Mouse (Mus musculus) midbrain, embryonic 10.5 days (tissue): ENCODE data around the gene Fgf23. TPM values are rescaled to one million over a fixed set of nuclear protein-coding genes. Genes with fewer than 3 reads are reported as not detected.

ENCODE experiments used
- DNase-seq: peaks from one replicate; pipeline ENCODE4 v3.0.0-alpha.2; 2017; ENCODE audit warnings: low spot score
- H3K27ac ChIP-seq: fragments of 300-500 bp; sonication (generic); replicated peaks from 2 replicates; pipeline ENCODE4 v1.5.1; 2016; ENCODE audit warnings: mild to moderate bottlenecking
- H3K27me3 ChIP-seq: fragments of 300-500 bp; sonication (generic); 2 replicates; pipeline ENCODE4 v1.6.1; 2016; ENCODE audit warnings: low read depth, mild to moderate bottlenecking; ENCODE audit not compliant: poor library complexity, severe bottlenecking
- H3K36me3 ChIP-seq: fragments of 300-500 bp; sonication (generic); 2 replicates; pipeline ENCODE4 v1.6.1; 2016; ENCODE audit warnings: mild to moderate bottlenecking, moderate library complexity
- H3K4me1 ChIP-seq: fragments of 300-500 bp; sonication (generic); 2 replicates; pipeline ENCODE4 v1.6.1; 2016
- H3K4me3 ChIP-seq: fragments of 300-500 bp; sonication (generic); 2 replicates; pipeline ENCODE4 v1.5.1; 2016; ENCODE audit warnings: mild to moderate bottlenecking, moderate library complexity
- H3K9me3 ChIP-seq: fragments of 300-500 bp; sonication (generic); replicated peaks from 2 replicates; pipeline ENCODE4 v1.6.1; 2016; ENCODE audit warnings: mild to moderate bottlenecking
- WGBS: fragments of 180-500 bp; shearing (Covaris S2); methylation state at CpG from one replicate; pipeline ENCODE4 v1.1.7; 2016; 5-methylcytosine and 5-hydroxymethylcytosine counted together
- polyA plus RNA-seq: library from polyadenylated mRNA; unstranded; fragments of >200 nt; fragmentation: Nextera tagmentation; extraction: Ambion mirVana; gene quantifications from 2 replicates; pipeline ENCODE4 v1.2.1, GENCODE M21; 2016

Fgf23 gene
- 0.14 TPM in 1 of 2 replicates, not detected in the other for polyA plus RNA-seq

DNA sequence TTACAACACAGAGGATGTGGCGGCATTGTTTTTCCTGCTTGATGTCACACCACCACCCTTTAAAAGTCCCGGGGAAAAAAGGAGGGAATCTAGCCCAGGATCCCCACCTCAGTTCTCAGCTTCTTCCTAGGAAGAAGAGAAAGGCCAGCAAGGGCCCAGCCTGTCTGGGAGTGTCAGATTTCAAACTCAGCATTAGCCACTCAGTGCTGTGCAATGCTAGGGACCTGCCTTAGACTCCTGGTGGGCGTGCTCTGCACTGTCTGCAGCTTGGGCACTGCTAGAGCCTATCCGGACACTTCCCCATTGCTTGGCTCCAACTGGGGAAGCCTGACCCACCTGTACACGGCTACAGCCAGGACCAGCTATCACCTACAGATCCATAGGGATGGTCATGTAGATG, at the start of gene Fgf23:
Fgf23 (plus strand) TSS at position 86 of the 400 bp plus-strand sequence.
- H3K36me3 ChIP-seq = no peaks in the 10 kb centered on the region
- 14% methylated on average over 5 of the region's 5 CpGs for WGBS
- DNase-seq = peak; percentile 51
- no peak within 1 kb of the TSS for H3K27ac ChIP-seq
- no peak within 1 kb of the TSS for H3K4me3 ChIP-seq
- H3K9me3 ChIP-seq = no peaks in the 10 kb centered on the region
- peaks cover 3% of the 10 kb centered on the region for H3K27me3 ChIP-seq
- peaks cover 10% of the 10 kb centered on the region for H3K4me1 ChIP-seq

DNA sequence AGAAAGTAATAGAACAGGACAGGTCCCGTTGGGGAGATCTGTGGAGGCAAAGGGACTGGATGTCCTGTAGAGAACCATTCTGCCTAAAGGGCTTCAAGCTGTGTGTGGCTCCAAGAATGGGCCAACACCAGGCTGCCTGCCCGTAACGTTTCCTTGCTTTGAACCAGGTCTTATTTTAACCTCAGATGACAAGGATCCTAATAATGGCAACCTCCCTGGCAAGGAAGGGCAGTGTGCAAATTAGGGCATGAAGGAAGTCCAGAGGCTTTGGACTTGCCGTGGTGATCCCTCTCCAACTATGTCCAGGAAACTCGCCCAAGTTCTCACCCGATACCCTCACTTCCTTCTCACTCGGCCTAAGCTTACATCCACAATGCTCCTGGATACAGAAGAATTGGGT, 47.9 kb upstream of the Fgf23 start:
- 72% methylated on average over 7 of the region's 7 CpGs for WGBS
- Histone ChIP-seq H3K4me1 (peaks cover 12% of the 10 kb centered on the region), H3K4me3 (no peak overlapping the region), H3K27ac (no peak overlapping the region), H3K36me3 (no peaks in the 10 kb centered on the region), H3K9me3 (no peaks in the 10 kb centered on the region), H3K27me3 (peaks cover 30% of the 10 kb centered on the region)
- no peak for DNase-seq

DNA sequence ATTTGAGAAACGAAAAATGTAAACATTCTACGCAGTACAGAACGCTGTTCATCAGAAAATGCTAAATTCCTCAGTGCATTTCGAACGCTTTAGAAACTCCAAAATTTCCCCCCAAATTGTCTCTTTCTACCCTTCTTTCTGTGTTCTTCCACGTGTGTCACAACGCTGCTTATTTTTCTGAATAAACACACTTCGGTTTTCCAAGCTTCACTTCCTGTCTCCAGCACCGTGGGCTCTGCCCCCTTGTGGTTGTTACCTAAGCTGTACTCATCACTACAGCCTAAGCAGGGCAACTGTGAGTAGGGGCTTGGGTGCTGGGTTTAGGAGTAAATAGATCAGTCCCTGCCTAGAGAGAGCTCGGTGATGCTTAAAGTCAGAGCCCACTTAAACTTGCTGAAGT, 37.9 kb upstream of the Fgf23 start:
- Histone ChIP-seq H3K9me3 (no peaks in the 10 kb centered on the region), H3K27ac (no peak overlapping the region), H3K4me1 (peaks cover 11% of the 10 kb centered on the region), H3K36me3 (no peaks in the 10 kb centered on the region), H3K27me3 (no peaks in the 10 kb centered on the region), H3K4me3 (peak overlapping the region; percentile 21; the same call in 1 of the 2 replicates)
- peak; percentile 43 for DNase-seq
- 41% methylated on average over 10 of the region's 10 CpGs for WGBS

DNA sequence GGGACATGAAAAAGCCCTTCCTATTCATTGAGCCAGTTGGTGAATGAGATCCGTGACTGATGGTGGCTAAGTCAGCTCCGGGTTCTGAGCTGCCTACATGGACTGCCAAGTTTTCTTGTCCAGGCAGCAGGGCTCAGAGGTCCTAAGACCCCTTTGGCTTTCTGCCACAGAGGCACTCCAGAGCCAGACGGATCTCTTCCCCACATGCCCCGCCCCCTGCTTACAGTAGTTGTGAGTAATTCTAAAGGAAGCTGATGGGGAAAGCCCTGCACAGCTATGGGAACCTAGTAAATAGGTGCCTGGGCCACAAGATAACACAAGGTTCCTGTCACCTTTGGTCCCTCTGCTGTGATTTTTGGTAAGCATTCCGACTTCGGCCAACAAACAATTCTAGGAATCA, 27.8 kb upstream of the Fgf23 start:
- no peaks in the 10 kb centered on the region for H3K9me3 ChIP-seq
- H3K36me3 ChIP-seq = no peaks in the 10 kb centered on the region
- 71% methylated on average over 6 of the region's 6 CpGs for WGBS
- no peak overlapping the region for H3K4me3 ChIP-seq
- H3K27ac ChIP-seq = no peak overlapping the region
- H3K4me1 ChIP-seq = peaks cover 6% of the 10 kb centered on the region; the same call in 1 of the 2 replicates
- no peaks in the 10 kb centered on the region for H3K27me3 ChIP-seq
- no peak for DNase-seq

DNA sequence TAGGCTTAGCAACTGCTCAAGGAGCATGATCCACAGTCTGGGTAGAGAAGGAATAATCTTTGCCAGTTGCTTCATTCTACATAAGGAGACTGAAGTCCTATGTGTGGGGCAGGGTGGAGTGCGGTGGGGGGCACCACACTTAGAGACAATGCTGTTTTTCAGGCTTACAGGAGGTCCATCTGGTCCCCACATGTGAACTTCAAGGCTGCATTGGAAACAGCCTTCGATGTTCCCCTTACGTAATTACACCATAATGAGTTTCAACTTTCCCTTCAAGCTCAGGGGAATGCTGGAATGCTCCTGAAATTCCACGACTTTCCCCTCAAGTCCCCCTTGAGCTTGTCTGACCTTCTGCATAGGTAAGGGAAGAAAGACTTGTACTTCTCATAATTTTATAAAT, 21.9 kb upstream of the Fgf23 start:
- H3K27ac ChIP-seq = no peak overlapping the region
- H3K36me3 ChIP-seq = no peaks in the 10 kb centered on the region
- no peaks in the 10 kb centered on the region for H3K27me3 ChIP-seq
- no peak overlapping the region for H3K4me3 ChIP-seq
- no peaks in the 10 kb centered on the region for H3K9me3 ChIP-seq
- DNase-seq = no peak
- peaks cover 6% of the 10 kb centered on the region; the same call in 1 of the 2 replicates for H3K4me1 ChIP-seq
- 61% methylated on average over 4 of the region's 4 CpGs for WGBS

DNA sequence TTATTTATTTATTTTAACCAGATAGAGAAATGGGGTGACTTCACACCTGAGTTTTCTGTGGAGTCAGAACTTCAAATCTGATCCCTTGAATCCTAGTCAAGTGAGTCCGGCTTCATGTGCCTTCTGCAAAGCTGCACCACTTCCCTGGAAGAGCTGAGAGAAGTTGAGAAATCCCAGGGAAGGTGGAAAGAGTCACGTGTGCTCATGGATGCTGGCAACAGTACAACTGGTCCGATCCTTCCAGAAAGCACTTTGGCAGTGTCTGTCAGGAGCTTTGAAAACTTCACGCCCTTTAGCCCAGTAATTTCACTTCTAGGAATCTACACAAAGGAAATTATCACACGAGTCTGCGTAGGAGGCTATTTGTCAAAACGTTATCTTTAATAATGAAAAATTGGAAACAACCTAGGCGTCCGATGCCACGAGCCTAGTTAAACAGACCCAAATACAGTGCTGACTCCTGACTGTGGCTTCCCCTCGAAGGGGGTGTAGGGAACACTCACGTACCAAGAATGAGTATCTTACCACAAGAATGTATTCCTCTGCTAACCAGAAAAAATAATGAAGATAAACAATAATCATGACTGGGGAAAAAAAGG, 15.6 kb upstream of the Fgf23 start:
- 89% methylated on average over 12 of the region's 12 CpGs for WGBS
- Histone ChIP-seq H3K9me3 (no peaks in the 10 kb centered on the region), H3K4me3 (no peak overlapping the region)

DNA sequence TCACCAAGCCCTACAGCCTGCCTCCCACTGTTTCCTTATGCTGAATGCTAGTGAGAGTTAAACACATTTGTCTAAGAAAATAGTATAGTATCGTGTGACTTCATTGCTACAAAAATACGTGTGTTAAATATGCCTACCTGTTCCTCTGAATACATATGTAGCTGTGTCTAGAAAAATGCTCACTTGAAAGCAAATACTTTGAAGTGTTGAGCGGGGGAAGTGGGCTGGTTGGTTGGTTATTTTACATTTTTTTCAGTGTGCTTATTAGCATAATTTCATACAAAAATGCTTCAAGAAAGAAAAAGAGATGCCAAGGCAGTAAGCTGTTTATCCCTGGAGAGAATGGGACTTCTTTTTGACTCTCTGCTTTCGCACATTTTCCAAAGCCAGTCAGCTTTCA, 12.7 kb upstream of the Fgf23 start:
- Histone ChIP-seq H3K4me3 (no peak overlapping the region), H3K27ac (no peak overlapping the region), H3K9me3 (no peaks in the 10 kb centered on the region), H3K36me3 (no peaks in the 10 kb centered on the region), H3K4me1 (peaks cover 6% of the 10 kb centered on the region), H3K27me3 (peaks cover 13% of the 10 kb centered on the region)
- DNase-seq = no peak
- WGBS = 83% methylated on average over 4 of the region's 4 CpGs

More for the DNA sequence above, 15.6 kb upstream of the Fgf23 start:
- Histone ChIP-seq H3K27me3 (no peaks in the 10 kb centered on the region), H3K27ac (no peak overlapping the region), H3K36me3 (no peaks in the 10 kb centered on the region), H3K4me1 (no peaks in the 10 kb centered on the region)
- no peak for DNase-seq

DNA sequence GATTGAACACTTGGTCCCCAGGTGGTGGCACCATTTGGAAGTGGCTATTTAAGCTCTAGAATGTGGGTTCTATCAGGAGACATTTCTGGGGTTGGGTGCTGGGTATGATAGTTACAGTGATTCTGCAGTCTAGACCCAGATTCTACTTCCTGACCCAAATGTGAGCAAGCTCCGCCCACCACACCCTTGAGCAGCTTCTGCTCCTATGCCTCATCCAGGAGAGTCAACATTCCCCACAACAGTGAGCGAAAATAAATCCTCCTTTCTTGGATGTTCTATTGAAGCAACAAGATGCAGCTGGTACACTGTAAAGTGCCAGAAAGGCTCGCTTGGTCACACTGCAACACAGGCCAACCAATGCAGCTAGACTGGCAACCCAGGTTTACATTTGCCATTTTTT, 8.8 kb upstream of the Fgf23 start:
- no peak overlapping the region for H3K4me3 ChIP-seq
- no peak for DNase-seq
- 77% methylated on average over 3 of the region's 3 CpGs for WGBS
- peaks cover 23% of the 10 kb centered on the region for H3K27me3 ChIP-seq
- H3K27ac ChIP-seq = no peak overlapping the region
- H3K4me1 ChIP-seq = peaks cover 9% of the 10 kb centered on the region
- no peaks in the 10 kb centered on the region for H3K36me3 ChIP-seq
- no peaks in the 10 kb centered on the region for H3K9me3 ChIP-seq

DNA sequence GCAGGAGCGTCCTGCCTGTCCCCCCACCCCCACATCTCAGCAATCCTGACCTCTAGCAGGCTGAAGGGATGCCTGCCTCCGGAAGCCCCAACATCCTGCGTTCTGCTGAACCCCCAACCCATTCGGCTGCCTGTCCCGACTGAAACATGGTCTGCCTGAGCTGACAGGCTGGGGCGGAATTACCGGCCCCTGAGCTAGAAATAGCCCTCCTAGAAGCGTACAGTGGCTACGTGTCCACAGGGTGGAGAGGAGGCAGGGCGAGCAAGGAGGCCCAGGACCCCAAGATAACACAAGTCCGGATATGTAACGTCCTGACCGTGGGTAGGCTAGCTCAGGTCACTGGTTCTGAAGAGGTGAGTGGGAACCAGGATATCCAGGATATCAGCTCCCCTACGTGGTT, 7.9 kb upstream of the Fgf23 start:
- Histone ChIP-seq H3K4me3 (peak overlapping the region; percentile 35), H3K27ac (peak overlapping the region; percentile 39; the same call in 1 of the 2 replicates), H3K27me3 (peaks cover 23% of the 10 kb centered on the region), H3K4me1 (peaks cover 9% of the 10 kb centered on the region), H3K36me3 (no peaks in the 10 kb centered on the region), H3K9me3 (no peaks in the 10 kb centered on the region)
- DNase-seq = peak; percentile 27
- 9% methylated on average over 14 of the region's 14 CpGs for WGBS

DNA sequence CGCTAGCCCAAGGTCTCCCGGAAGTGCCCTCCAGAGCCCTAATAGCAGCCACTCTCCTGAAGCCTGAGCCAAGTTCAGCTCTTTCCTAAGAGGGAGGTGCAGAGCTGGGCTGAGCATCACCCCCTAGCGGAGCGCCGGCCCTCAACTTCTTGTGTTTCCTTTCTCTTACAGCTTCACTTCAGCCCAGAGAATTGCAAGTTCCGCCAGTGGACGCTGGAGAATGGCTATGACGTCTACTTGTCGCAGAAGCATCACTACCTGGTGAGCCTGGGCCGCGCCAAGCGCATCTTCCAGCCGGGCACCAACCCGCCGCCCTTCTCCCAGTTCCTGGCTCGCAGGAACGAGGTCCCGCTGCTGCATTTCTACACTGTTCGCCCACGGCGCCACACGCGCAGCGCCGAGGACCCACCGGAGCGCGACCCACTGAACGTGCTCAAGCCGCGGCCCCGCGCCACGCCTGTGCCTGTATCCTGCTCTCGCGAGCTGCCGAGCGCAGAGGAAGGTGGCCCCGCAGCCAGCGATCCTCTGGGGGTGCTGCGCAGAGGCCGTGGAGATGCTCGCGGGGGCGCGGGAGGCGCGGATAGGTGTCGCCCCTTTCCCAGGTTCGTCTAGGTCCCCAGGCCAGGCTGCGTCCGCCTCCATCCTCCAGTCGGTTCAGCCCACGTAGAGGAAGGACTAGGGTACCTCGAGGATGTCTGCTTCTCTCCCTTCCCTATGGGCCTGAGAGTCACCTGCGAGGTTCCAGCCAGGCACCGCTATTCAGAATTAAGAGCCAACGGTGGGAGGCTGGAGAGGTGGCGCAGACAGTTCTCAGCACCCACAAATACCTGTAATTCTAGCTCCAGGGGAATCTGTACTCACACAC, 7.4 kb downstream of the Fgf23 start:
- peak overlapping the region; percentile 79 for H3K27ac ChIP-seq

DNA sequence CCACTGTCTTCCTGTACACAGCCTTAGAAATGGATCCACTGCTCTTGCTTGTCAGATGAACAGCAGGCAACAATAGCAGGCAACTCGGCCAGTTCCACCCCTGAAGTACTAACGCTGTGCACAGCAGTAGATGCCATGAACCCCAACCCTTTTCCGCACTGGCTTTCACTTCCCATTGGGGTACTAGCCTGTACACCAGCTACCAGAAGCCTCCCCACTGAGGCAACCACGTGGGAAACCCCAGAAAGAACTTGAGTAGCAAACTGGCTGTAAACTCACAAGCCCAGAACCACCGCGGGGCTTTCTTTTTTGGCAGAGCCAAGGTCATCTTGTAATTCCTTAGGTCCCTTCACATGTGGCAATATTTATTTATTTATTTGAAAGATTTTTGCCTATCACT, 9.1 kb downstream of the Fgf23 start:
- Histone ChIP-seq H3K9me3 (no peaks in the 10 kb centered on the region), H3K27ac (no peak overlapping the region), H3K4me3 (no peak overlapping the region), H3K36me3 (0 out of 2 replicates have a peak, but pooled peaks cover 2% of the 10 kb centered on the region), H3K27me3 (peaks cover 55% of the 10 kb centered on the region), H3K4me1 (peaks cover 17% of the 10 kb centered on the region)
- no peak for DNase-seq
- WGBS = 71% methylated on average over 6 of the region's 6 CpGs

More for the DNA sequence above, 7.4 kb downstream of the Fgf23 start:
- peak; percentile 81 for DNase-seq
- no peaks in the 10 kb centered on the region for H3K36me3 ChIP-seq
- H3K4me1 ChIP-seq = peaks cover 17% of the 10 kb centered on the region
- H3K4me3 ChIP-seq = peak overlapping the region; percentile 71
- 2% methylated on average over 59 of the region's 59 CpGs for WGBS
- H3K27me3 ChIP-seq = peaks cover 55% of the 10 kb centered on the region
- no peaks in the 10 kb centered on the region for H3K9me3 ChIP-seq

DNA sequence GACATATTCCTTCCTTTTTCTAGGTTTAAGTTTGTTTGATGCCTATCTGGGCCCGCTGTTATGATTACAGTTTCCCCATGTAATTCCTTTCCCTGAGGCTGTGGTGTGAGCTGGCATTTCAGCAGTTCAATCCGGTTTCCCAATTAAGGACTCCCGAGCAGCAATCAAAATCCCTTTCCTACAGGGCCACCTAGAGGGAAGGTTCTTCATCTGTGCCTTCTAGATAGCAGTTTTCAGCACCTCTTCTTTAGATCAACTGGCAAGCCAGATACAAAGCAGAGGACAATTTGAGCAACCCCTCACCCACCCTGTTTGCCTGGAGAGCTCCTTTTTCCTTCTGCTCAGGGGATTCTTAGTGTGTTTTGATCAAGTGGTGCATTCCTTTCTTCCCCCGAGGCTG, 14.0 kb downstream of the Fgf23 start:
- peaks cover 49% of the 10 kb centered on the region for H3K36me3 ChIP-seq
- no peaks in the 10 kb centered on the region for H3K4me1 ChIP-seq
- DNase-seq = no peak
- 75% methylated on average over 4 of the region's 4 CpGs for WGBS
- peaks cover 13% of the 10 kb centered on the region for H3K27me3 ChIP-seq
- no peak overlapping the region for H3K27ac ChIP-seq
- H3K9me3 ChIP-seq = no peaks in the 10 kb centered on the region; the same call in 1 of the 2 replicates
- no peak overlapping the region for H3K4me3 ChIP-seq

DNA sequence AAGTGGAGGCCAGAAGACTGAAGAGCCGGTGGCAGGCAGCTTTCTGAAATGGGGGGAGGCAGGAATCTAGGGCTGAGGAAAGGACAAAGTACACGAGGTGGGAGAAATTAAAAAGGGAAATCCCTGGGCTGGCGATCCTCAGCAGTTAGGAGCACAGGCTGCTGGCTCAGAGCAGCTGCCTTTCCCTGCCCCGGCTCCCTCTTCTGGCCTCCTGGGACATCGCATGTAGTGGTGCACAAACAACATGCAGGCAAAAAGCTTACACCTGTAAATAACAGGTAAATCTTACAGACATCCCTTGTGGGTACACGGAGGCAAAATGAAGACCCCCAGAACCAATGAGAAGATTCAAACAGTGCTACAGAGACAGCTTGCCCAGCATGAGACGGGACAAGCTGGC, 21.9 kb downstream of the Fgf23 start:
- Histone ChIP-seq H3K27ac (0 out of 2 replicates have a peak overlapping the region, but pooled peaks have one; percentile 13), H3K4me3 (no peak overlapping the region), H3K36me3 (peaks cover 34% of the 10 kb centered on the region), H3K27me3 (no peaks in the 10 kb centered on the region), H3K9me3 (no peaks in the 10 kb centered on the region; the same call in 1 of the 2 replicates), H3K4me1 (no peaks in the 10 kb centered on the region)
- DNase-seq = no peak
- WGBS = 63% methylated on average over 7 of the region's 7 CpGs
